Mouse (Mus musculus): Measurements from ENCODE around the gene Abcc3. TPM values are rescaled to one million over a fixed set of nuclear protein-coding genes. Genes with fewer than 3 reads are reported as not detected.

The Abcc3 gene
- polyA plus RNA-seq, 1 experiment from 2014 or later, result 1.5 TPM

DNA sequence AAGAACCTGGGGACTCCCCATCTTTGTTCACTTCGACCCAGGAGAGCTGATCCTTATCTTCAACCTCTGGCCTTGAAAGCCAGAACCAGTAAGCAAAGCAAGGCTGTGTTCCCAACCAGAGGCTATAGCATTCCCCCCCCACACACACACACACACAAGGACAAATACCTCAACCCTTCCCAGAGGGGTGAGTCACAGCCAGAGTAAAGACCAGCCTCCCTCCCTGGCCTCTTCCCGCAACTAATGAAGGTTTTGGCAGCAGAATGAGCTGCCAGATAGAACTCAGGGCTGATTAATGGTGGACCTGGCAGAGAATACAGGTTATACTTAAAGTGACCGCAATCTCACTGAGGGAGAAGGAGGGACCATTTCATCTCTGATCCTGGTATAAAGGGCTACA, 46.2 kb downstream of the Abcc3 start:
- H3K4me3 ChIP-seq (replicated peaks), result no peak overlapping the region
- ATAC-seq, result peak; percentile 75
- H3K9me3 ChIP-seq, result no peaks in the 10 kb centered on the region
- no peaks in the 10 kb centered on the region for H3K36me3 ChIP-seq
- no peak overlapping the region for H3K9ac ChIP-seq
- no peaks in the 10 kb centered on the region for H3K27me3 ChIP-seq (replicated peaks)
- peaks cover 20% of the 10 kb centered on the region for H3K4me1 ChIP-seq (replicated peaks)
- WGBS, result 24% methylated on average over 3 of the region's 3 CpGs
- no peak overlapping the region for H3K27ac ChIP-seq
- H3K4me2 ChIP-seq (replicated peaks), result no peak overlapping the region

- Histone ChIP-seq H3K4me2 (replicated peaks) (no peak overlapping the region), H3K36me3 (no peaks in the 10 kb centered on the region), H3K4me3 (replicated peaks) (no peak overlapping the region), H3K9me3 (no peaks in the 10 kb centered on the region), H3K27ac (no peak overlapping the region), H3K9ac (no peak overlapping the region), H3K27me3 (replicated peaks) (no peaks in the 10 kb centered on the region), H3K4me1 (replicated peaks) (peaks cover 21% of the 10 kb centered on the region)
- ATAC-seq, result no peak
- WGBS, result 74% methylated on average over 10 of the region's 10 CpGs
These were observed 46.9 kb downstream of the Abcc3 start for GRCm38 (mm10) chr11:94345926-94346325.

DNA sequence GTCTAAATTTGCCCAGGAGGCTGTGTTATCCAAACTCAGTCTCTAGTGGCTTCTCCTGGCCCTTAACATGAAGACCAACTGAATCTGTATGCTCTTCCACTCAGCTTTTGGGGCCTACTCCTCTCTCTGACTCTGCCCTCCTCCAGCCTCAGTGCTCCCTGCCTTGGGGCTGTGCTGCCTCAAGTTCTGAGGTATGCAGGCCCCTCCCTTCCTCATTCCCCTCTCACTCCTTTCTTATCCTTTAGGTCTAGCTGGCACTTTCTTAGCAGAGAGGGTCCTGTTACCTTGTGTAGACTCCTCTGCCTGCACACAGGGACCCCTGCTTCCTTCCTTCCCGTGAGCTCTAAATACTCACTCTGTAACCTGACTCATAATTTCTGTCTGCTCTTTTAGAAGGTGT, 48.3 kb downstream of the Abcc3 start:
- Histone ChIP-seq H3K27ac (no peak overlapping the region), H3K4me2 (replicated peaks) (no peak overlapping the region), H3K4me1 (replicated peaks) (peaks cover 24% of the 10 kb centered on the region), H3K27me3 (replicated peaks) (no peaks in the 10 kb centered on the region), H3K9me3 (no peaks in the 10 kb centered on the region), H3K4me3 (replicated peaks) (no peak overlapping the region), H3K36me3 (peaks cover 6% of the 10 kb centered on the region; the same call in 1 of the 2 replicates), H3K9ac (no peak overlapping the region)
- WGBS, result 50% methylated on average over 1 of the region's 1 CpGs
- no peak for ATAC-seq

GRCm38 (mm10) chr11:94343955-94344358, 48.8 kb downstream of the Abcc3 start:
- Histone ChIP-seq H3K4me3 (replicated peaks) (no peak overlapping the region), H3K9me3 (no peaks in the 10 kb centered on the region), H3K9ac (no peak overlapping the region), H3K36me3 (peaks cover 7% of the 10 kb centered on the region; the same call in 1 of the 2 replicates), H3K4me2 (replicated peaks) (no peak overlapping the region), H3K27ac (no peak overlapping the region), H3K27me3 (replicated peaks) (no peaks in the 10 kb centered on the region), H3K4me1 (replicated peaks) (peaks cover 24% of the 10 kb centered on the region)
- WGBS, result 56% methylated on average over 5 of the region's 5 CpGs
- ATAC-seq, result no peak

DNA sequence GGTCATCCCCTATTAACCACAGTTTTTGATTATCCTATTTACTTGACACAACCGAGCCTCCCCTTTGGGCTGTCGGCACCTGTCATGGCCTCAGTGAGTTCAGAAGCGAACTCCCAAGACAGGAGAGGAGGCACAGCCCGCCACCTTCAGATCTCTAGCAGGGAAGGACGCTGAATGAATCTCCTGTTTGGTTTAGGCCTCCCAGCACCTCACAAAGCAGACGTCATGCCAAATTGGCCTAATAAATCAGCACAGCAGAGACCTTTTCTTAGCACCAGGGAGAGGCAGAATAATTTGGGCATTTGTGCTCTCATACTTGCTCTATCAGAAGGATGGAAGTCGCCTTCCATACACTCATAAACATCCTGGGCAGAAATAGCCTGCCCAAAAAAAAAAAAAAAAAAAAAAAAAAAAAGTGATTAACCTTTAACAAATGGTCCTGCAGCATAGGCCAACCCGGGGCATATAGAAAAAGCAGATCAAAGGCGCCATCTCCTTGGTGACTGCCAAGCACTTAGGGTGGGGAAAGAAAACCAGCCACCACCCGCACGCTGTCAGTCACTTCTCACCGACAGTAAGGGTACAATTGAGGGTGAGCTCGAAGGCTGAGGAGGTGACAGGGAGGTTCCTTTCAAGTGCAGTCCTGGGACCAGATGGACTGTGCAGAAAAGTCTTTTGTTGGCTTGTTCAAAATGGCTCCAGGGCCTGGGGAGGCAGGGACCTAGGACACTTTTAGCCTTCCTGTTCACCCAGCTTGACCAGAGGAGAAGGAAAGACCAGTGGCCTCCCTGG, 50.5 kb downstream of the Abcc3 start:
- WGBS, result 28% methylated on average over 13 of the region's 13 CpGs
- Histone ChIP-seq H3K4me3 (replicated peaks) (no peak overlapping the region), H3K9ac (no peak overlapping the region), H3K36me3 (peaks cover 17% of the 10 kb centered on the region), H3K4me2 (replicated peaks) (no peak overlapping the region), H3K9me3 (no peaks in the 10 kb centered on the region), H3K4me1 (replicated peaks) (peaks cover 24% of the 10 kb centered on the region), H3K27ac (no peak overlapping the region), H3K27me3 (replicated peaks) (no peaks in the 10 kb centered on the region)
- ATAC-seq, result no peak

DNA sequence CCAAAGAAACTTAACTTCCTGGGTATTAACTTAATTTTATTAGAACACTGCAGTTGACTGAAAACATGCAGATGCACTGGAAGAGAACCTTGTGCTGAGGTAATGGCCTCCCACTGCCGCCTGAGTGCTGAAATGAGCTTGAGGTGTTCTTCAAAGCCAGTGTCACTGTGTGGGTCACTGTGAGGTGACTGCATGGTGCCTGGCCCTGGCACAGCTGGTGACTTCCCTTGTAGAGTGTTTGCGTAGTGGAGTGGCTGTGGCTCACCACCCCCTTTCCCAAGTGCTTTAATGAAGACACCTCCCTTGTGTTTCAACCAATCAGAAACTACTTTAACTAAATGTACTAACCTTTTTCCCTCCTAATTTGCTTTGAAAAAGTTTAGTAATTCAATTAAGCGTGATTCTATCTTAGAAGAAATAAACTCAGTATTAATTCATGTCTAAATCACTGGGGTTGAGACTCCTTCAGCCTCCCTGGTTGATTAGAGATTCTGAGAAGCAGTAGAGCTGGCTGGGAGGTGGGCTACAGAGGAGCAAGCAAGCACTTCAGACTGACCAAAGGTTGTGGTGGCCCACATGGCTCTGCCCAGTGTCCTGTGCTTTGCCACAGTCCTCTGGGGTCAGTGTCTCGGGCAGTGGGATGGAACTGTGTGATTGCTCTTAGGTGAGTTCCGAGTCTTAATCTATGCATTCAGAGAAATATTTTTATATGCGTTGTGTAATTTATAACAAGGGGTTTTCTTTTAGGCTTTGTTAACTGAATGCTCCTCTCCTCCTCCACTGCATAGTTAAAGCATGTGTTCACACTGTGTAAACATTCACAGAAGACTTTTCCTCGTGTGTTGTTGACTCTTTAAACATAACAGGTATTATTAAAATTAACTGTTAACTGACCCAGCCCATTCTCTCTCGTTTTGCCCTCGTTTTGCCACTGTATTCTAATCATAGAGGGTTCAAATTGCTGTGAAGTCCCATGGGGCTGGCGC, 51.6 kb downstream of the Abcc3 start:
- ATAC-seq, result peak; percentile 34
- H3K4me2 ChIP-seq (replicated peaks), result no peak overlapping the region
- WGBS, result 58% methylated on average over 10 of the region's 10 CpGs

GRCm38 (mm10) chr11:94339732-94340585, 52.8 kb downstream of the Abcc3 start:
- peaks cover 10% of the 10 kb centered on the region for H3K4me1 ChIP-seq (replicated peaks)
- H3K4me2 ChIP-seq (replicated peaks), result no peak overlapping the region
- no peak overlapping the region for H3K9ac ChIP-seq
- H3K36me3 ChIP-seq, result peaks cover 25% of the 10 kb centered on the region
- no peak overlapping the region for H3K27ac ChIP-seq
- no peaks in the 10 kb centered on the region for H3K9me3 ChIP-seq
- ATAC-seq, result peak; percentile 82
- H3K4me3 ChIP-seq (replicated peaks), result no peak overlapping the region
- H3K27me3 ChIP-seq (replicated peaks), result no peaks in the 10 kb centered on the region
- 55% methylated on average over 18 of the region's 18 CpGs for WGBS

More for the DNA sequence above, 51.6 kb downstream of the Abcc3 start:
- H3K9me3 ChIP-seq, result no peaks in the 10 kb centered on the region
- peaks cover 17% of the 10 kb centered on the region for H3K36me3 ChIP-seq
- no peaks in the 10 kb centered on the region for H3K27me3 ChIP-seq (replicated peaks)
- H3K4me1 ChIP-seq (replicated peaks), result peaks cover 15% of the 10 kb centered on the region
- 0 out of 2 replicates have a peak overlapping the region, but pooled peaks have one; percentile 14 for H3K27ac ChIP-seq
- H3K4me3 ChIP-seq (replicated peaks), result no peak overlapping the region
- no peak overlapping the region for H3K9ac ChIP-seq

- H3K27ac ChIP-seq, result no peak overlapping the region
- peaks cover 25% of the 10 kb centered on the region for H3K36me3 ChIP-seq
- H3K9me3 ChIP-seq, result no peaks in the 10 kb centered on the region
- WGBS, result 86% methylated on average over 2 of the region's 2 CpGs
- no peaks in the 10 kb centered on the region for H3K27me3 ChIP-seq (replicated peaks)
- no peak for ATAC-seq
- no peak overlapping the region for H3K4me3 ChIP-seq (replicated peaks)
- no peak overlapping the region for H3K4me2 ChIP-seq (replicated peaks)
- H3K4me1 ChIP-seq (replicated peaks), result peaks cover 10% of the 10 kb centered on the region
- H3K9ac ChIP-seq, result no peak overlapping the region
These were observed 54.5 kb downstream of the Abcc3 start for GRCm38 (mm10) chr11:94338347-94338746.

DNA sequence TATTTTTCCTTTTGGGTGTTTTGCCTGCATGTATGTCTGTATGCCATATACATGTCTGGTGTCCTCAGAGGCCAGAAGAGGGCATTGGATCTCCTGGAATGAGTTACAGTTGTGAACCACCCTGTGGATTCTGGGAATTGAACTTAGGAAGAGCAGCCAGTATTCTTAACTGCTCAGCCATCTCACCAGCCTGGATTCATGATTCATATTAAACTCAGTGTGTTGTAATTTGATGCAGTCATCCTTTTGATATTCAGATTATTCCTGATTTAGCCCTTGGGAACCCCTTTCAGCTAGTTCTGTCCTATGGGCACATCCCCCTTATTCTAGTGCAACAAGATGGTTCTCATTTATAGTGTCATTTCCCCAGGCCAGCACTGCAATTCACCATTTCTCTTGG, 56.2 kb downstream of the Abcc3 start:
- no peaks in the 10 kb centered on the region for H3K9me3 ChIP-seq
- no peak overlapping the region for H3K27ac ChIP-seq
- H3K36me3 ChIP-seq, result peaks cover 25% of the 10 kb centered on the region
- H3K27me3 ChIP-seq (replicated peaks), result no peaks in the 10 kb centered on the region
- no peak overlapping the region for H3K4me3 ChIP-seq (replicated peaks)
- H3K4me1 ChIP-seq (replicated peaks), result peaks cover 4% of the 10 kb centered on the region
- H3K4me2 ChIP-seq (replicated peaks), result no peak overlapping the region
- H3K9ac ChIP-seq, result no peak overlapping the region
- no peak for ATAC-seq

DNA sequence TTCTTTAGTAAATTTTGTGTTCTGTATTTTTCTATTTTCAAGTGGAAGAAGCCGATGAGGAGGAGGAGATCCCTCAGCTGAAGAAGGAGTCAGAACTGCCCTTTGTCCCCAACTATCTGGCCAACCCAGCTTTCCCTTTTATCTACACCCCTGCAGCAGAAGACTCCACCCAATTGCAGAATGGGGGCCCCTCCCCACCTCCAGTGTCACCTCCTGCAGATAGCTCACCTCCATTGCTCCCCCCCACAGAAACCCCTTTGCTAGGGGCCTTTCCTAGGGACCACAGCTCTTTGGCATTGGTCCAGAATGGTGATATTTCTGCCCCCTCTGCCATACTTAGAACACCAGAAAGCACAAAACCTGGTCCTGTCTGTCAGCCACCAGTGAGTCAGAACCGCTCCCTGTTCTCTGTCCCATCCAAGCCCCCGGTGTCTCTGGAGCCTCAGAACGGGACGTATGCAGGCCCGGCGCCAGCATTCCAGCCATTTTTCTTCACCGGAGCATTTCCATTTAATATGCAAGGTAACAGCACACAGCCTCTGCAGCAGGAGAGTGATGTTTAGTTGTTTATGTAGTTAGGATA, 58.3 kb downstream of the Abcc3 start:
- no peak for ATAC-seq
- H3K9ac ChIP-seq, result no peak overlapping the region
- no peak overlapping the region for H3K27ac ChIP-seq
- H3K4me2 ChIP-seq (replicated peaks), result no peak overlapping the region
- H3K4me3 ChIP-seq (replicated peaks), result no peak overlapping the region
- H3K9me3 ChIP-seq, result no peaks in the 10 kb centered on the region
- H3K27me3 ChIP-seq (replicated peaks), result no peaks in the 10 kb centered on the region
- WGBS, result 82% methylated on average over 8 of the region's 8 CpGs
- H3K4me1 ChIP-seq (replicated peaks), result peaks cover 7% of the 10 kb centered on the region
- peaks cover 19% of the 10 kb centered on the region for H3K36me3 ChIP-seq

GRCm38 (mm10) chr11:94332726-94333125, 60.1 kb downstream of the Abcc3 start:
- Histone ChIP-seq H3K4me2 (replicated peaks) (no peak overlapping the region), H3K27ac (no peak overlapping the region), H3K27me3 (replicated peaks) (no peaks in the 10 kb centered on the region), H3K9ac (no peak overlapping the region), H3K9me3 (no peaks in the 10 kb centered on the region), H3K4me3 (replicated peaks) (no peak overlapping the region), H3K4me1 (replicated peaks) (peaks cover 9% of the 10 kb centered on the region), H3K36me3 (peaks cover 8% of the 10 kb centered on the region; the same call in 1 of the 2 replicates)
- no peak for ATAC-seq
- 75% methylated on average over 6 of the region's 6 CpGs for WGBS
